Comparison of ENCODE assay signal across 10 mouse cellular contexts in the genomic region with DNA sequence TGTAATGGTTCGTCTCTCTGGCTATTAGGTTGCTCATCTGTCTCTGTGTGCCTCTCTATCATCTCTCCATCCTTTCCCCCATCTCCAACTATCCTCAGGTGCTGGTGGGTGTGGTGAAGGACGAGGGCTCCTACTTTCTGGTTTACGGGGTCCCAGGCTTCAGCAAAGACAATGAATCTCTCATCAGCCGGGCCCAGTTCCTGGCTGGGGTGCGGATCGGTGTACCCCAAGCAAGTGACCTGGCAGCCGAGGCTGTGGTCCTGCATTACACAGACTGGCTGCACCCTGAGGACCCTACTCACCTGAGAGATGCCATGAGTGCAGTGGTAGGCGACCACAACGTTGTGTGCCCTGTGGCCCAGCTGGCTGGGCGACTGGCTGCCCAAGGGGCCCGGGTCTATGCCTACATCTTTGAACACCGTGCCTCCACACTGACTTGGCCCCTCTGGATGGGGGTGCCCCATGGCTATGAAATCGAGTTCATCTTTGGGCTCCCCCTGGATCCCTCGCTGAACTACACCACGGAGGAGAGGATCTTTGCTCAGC. TPM values are rescaled to one million over a fixed set of nuclear protein-coding genes. Genes with fewer than 3 reads are reported as not detected.
A peak's percentile ranks its signal among the peaks of the same experiment; 100 is the strongest.
DNase-seq lines count a peak whose midpoint lies in the region; ATAC-seq lines count a peak whose summit lies in the region.
"Had no signal": no experiment of that assay in that cellular context is flagged by ENCODE, and none has a peak within 500 bp of the region (broad histone marks: within the 10 kb centered on the region; RNA-seq: fewer than 3 reads in every experiment).

No protein-coding gene starts in this region.

- intact Hi-C loops in heart, postnatal 25 days (cut with DNase I): loop anchor here (2.0 to 5.0 kb wide), 2 partner anchors 89 to 211 kb away; partner anchors contain the start of gene Pop7

- no peak for ATAC-seq in cerebellum, adult (ENCODE audit: insufficient number of reproducible peaks, low FRiP score, low TSS enrichment)
- ATAC-seq in heart, embryonic 13.5 days (ENCODE audit: extremely low read depth, insufficient number of reproducible peaks, low FRiP score, low TSS enrichment): no peak
- ATAC-seq in midbrain, embryonic 16.5 days: no peak
- ATAC-seq in liver, embryonic 16.5 days (ENCODE audit: low read depth): no peak
- ATAC-seq in inflammation-experienced regulatory T-cells, adult 6 months: no peak

- 74% methylated on average over 15 of the region's 15 CpGs for WGBS in heart, embryonic 13.5 days
- 85% methylated on average over 15 of the region's 15 CpGs for WGBS in midbrain, embryonic 10.5 days
- 78% methylated on average over 15 of the region's 15 CpGs for WGBS in midbrain, embryonic 16.5 days
- 66% methylated on average over 15 of the region's 15 CpGs for WGBS in liver, embryonic 16.5 days (ENCODE audit: insufficient replicate concordance)

- no peak overlapping the region for H3K27ac ChIP-seq in heart, embryonic 13.5 days (replicated peaks)
- no peak overlapping the region for H3K27ac ChIP-seq in midbrain, embryonic 10.5 days (replicated peaks)
- no peak overlapping the region for H3K27ac ChIP-seq in midbrain, embryonic 16.5 days (ENCODE audit: low read length)
- H3K27ac ChIP-seq in liver, embryonic 16.5 days (ENCODE audit: low read length): peak overlapping the region; percentile 100
- H3K27ac ChIP-seq: neural tube, embryonic 12.5 days had no signal

- peaks cover 66% of the 10 kb centered on the region for H3K4me1 ChIP-seq in heart, embryonic 13.5 days
- H3K4me1 ChIP-seq in midbrain, embryonic 10.5 days: peaks cover 81% of the 10 kb centered on the region
- peaks cover 27% of the 10 kb centered on the region for H3K4me1 ChIP-seq in midbrain, embryonic 16.5 days (ENCODE audit: control insufficient read depth, insufficient read depth, low read length)
- peaks cover 75% of the 10 kb centered on the region for H3K4me1 ChIP-seq in liver, embryonic 16.5 days (ENCODE audit: control insufficient read depth, low read depth, low read length)

- H3K36me3 ChIP-seq in heart, embryonic 13.5 days: peaks cover 15% of the 10 kb centered on the region
- H3K36me3 ChIP-seq in midbrain, embryonic 10.5 days: peaks cover 17% of the 10 kb centered on the region
- H3K36me3 ChIP-seq in midbrain, embryonic 16.5 days (ENCODE audit: control insufficient read depth, insufficient read depth, low read length): peaks cover 5% of the 10 kb centered on the region
- peaks cover 16% of the 10 kb centered on the region for H3K36me3 ChIP-seq in liver, embryonic 16.5 days (ENCODE audit: control insufficient read depth, insufficient read depth)

- peaks cover 55% of the 10 kb centered on the region for H3K27me3 ChIP-seq in heart, embryonic 13.5 days (replicated peaks)
- H3K27me3 ChIP-seq in midbrain, embryonic 10.5 days (ENCODE audit: low read depth, poor library complexity, severe bottlenecking): peaks cover 63% of the 10 kb centered on the region
- H3K27me3 ChIP-seq in midbrain, embryonic 16.5 days (ENCODE audit: control insufficient read depth, insufficient read depth, low read depth, low read length): 0 out of 2 replicates have a peak, but pooled peaks cover 4% of the 10 kb centered on the region
- peaks cover 26% of the 10 kb centered on the region for H3K27me3 ChIP-seq in liver, embryonic 16.5 days (ENCODE audit: control insufficient read depth, insufficient read depth, low read depth, low read length)

- DNase-seq in cerebellum, adult 8-10 months: peak; percentile 28
- no peak for DNase-seq in heart, postnatal 25 days (ENCODE audit: low spot score)
- DNase-seq in midbrain, embryonic 10.5 days (ENCODE audit: low spot score): no peak
- DNase-seq: adrenal gland, adult 8-10 months had no signal

- H3K9me3 ChIP-seq in heart, embryonic 13.5 days: no peaks in the 10 kb centered on the region
- H3K9me3 ChIP-seq in midbrain, embryonic 10.5 days (replicated peaks): no peaks in the 10 kb centered on the region
- no peaks in the 10 kb centered on the region for H3K9me3 ChIP-seq in midbrain, embryonic 16.5 days (replicated peaks; ENCODE audit: control insufficient read depth, low read length, poor library complexity, severe bottlenecking)
- H3K9me3 ChIP-seq in liver, embryonic 16.5 days (replicated peaks; ENCODE audit: control insufficient read depth, low read length): no peaks in the 10 kb centered on the region
- H3K9me3 ChIP-seq: neural tube, embryonic 12.5 days had no signal

- peak overlapping the region; percentile 100 for H3K4me2 ChIP-seq in heart, embryonic 13.5 days
- H3K4me2 ChIP-seq in midbrain, embryonic 16.5 days (ENCODE audit: low read length): no peak overlapping the region
- peak overlapping the region; percentile 100 for H3K4me2 ChIP-seq in liver, embryonic 16.5 days (ENCODE audit: low read depth, low read length)

- no peak overlapping the region for H3K9ac ChIP-seq in heart, embryonic 13.5 days
- no peak overlapping the region for H3K9ac ChIP-seq in midbrain, embryonic 16.5 days (ENCODE audit: low read depth, low read length)
- peak overlapping the region; percentile 80 for H3K9ac ChIP-seq in liver, embryonic 16.5 days (ENCODE audit: low read depth, low read length)

- peak overlapping the region; percentile 17; the same call in 1 of the 2 replicates for H3K4me3 ChIP-seq in heart, embryonic 13.5 days
- peak overlapping the region; percentile 23; the same call in 1 of the 2 replicates for H3K4me3 ChIP-seq in midbrain, embryonic 10.5 days
- no peak overlapping the region for H3K4me3 ChIP-seq in midbrain, embryonic 16.5 days (ENCODE audit: low read depth, low read length)
- H3K4me3 ChIP-seq in liver, embryonic 16.5 days (ENCODE audit: low read depth, low read length): peak overlapping the region; percentile 79
- H3K4me3 ChIP-seq: neural tube, embryonic 12.5 days had no signal

RNA-seq across cellular contexts. Expression of gene Ufsp1, which starts 3.0 kb away (rescaled TPM):
- polyA plus RNA-seq in heart, embryonic 13.5 days (2015; fragmentation: Nextera tagmentation; extraction: Ambion mirVana): 8.1 and 8.8 TPM in 2 replicates
- total RNA-seq in heart, postnatal 25 days (2021): 1 to 10 TPM; 8.3 to 8.7 TPM
- 9.6 and 11.0 TPM in 2 replicates for polyA plus RNA-seq in midbrain, embryonic 10.5 days (2016; fragmentation: Nextera tagmentation; extraction: Ambion mirVana)
- polyA plus RNA-seq in midbrain, embryonic 16.5 days (2015; fragmentation: Nextera tagmentation; extraction: Ambion mirVana): 18.4 and 20.9 TPM in 2 replicates
- 7.0 and 7.8 TPM in 2 replicates for polyA plus RNA-seq in liver, embryonic 16.5 days (2015; fragmentation: Nextera tagmentation; extraction: Ambion mirVana)
- 1 to 10 TPM in 2 of 3 experiments, under 1 TPM in 1; 0.32 to 2.0 (median 1.5) TPM for polyA plus RNA-seq in inflammation-experienced regulatory T-cells, adult 6 months (2017; shearing (Covaris generic))

RNA-seq across cellular contexts. Expression of gene Ache, which starts 4.1 kb away (rescaled TPM):
- polyA plus RNA-seq in heart, embryonic 13.5 days (2015; fragmentation: Nextera tagmentation; extraction: Ambion mirVana): 12.7 and 14.8 TPM in 2 replicates
- total RNA-seq in heart, postnatal 25 days (2021): 1 to 10 TPM; 1.4 to 2.2 TPM
- polyA plus RNA-seq in midbrain, embryonic 10.5 days (2016; fragmentation: Nextera tagmentation; extraction: Ambion mirVana): 3.4 and 4.8 TPM in 2 replicates
- polyA plus RNA-seq in midbrain, embryonic 16.5 days (2015; fragmentation: Nextera tagmentation; extraction: Ambion mirVana): 46.5 and 65.9 TPM in 2 replicates
- 14.4 and 18.6 TPM in 2 replicates for polyA plus RNA-seq in liver, embryonic 16.5 days (2015; fragmentation: Nextera tagmentation; extraction: Ambion mirVana)
- not detected for polyA plus RNA-seq in inflammation-experienced regulatory T-cells, adult 6 months (2017; shearing (Covaris generic))

RNA-seq across cellular contexts. Expression of gene Srrt, which starts 16.0 kb away (rescaled TPM):
- polyA plus RNA-seq in heart, embryonic 13.5 days (2015; fragmentation: Nextera tagmentation; extraction: Ambion mirVana): 84.9 and 88.1 TPM in 2 replicates
- total RNA-seq in heart, postnatal 25 days (2021): 10 to 100 TPM; 67.1 to 67.7 TPM
- 190 and 192 TPM in 2 replicates for polyA plus RNA-seq in midbrain, embryonic 10.5 days (2016; fragmentation: Nextera tagmentation; extraction: Ambion mirVana)
- 97.2 and 103 TPM in 2 replicates for polyA plus RNA-seq in midbrain, embryonic 16.5 days (2015; fragmentation: Nextera tagmentation; extraction: Ambion mirVana)
- polyA plus RNA-seq in liver, embryonic 16.5 days (2015; fragmentation: Nextera tagmentation; extraction: Ambion mirVana): 68.0 and 69.7 TPM in 2 replicates
- 10 to 100 TPM; 58.1 to 76.1 (median 61.2) TPM for polyA plus RNA-seq in inflammation-experienced regulatory T-cells, adult 6 months (2017; shearing (Covaris generic))

RNA-seq across cellular contexts. Expression of gene Trip6, which starts 22.8 kb away (rescaled TPM):
- polyA plus RNA-seq in heart, embryonic 13.5 days (2015; fragmentation: Nextera tagmentation; extraction: Ambion mirVana): 44.7 and 47.3 TPM in 2 replicates
- 10 to 100 TPM; 10.8 to 13.3 TPM for total RNA-seq in heart, postnatal 25 days (2021)
- polyA plus RNA-seq in midbrain, embryonic 10.5 days (2016; fragmentation: Nextera tagmentation; extraction: Ambion mirVana): 61.0 and 61.1 TPM in 2 replicates
- 13.1 TPM in 2 replicates for polyA plus RNA-seq in midbrain, embryonic 16.5 days (2015; fragmentation: Nextera tagmentation; extraction: Ambion mirVana)
- polyA plus RNA-seq in liver, embryonic 16.5 days (2015; fragmentation: Nextera tagmentation; extraction: Ambion mirVana): 9.3 and 9.6 TPM in 2 replicates
- polyA plus RNA-seq in inflammation-experienced regulatory T-cells, adult 6 months (2017; shearing (Covaris generic)): 1 to 10 TPM; 1.4 to 1.7 (median 1.6) TPM

RNA-seq across cellular contexts. Expression of gene Slc12a9, which starts 41.9 kb away (rescaled TPM):
- polyA plus RNA-seq in heart, embryonic 13.5 days (2015; fragmentation: Nextera tagmentation; extraction: Ambion mirVana): 8.1 and 8.7 TPM in 2 replicates
- total RNA-seq in heart, postnatal 25 days (2021): 1 to 10 TPM; 2.7 to 3.0 TPM
- polyA plus RNA-seq in midbrain, embryonic 10.5 days (2016; fragmentation: Nextera tagmentation; extraction: Ambion mirVana): 12.0 and 14.3 TPM in 2 replicates
- 26.8 and 27.3 TPM in 2 replicates for polyA plus RNA-seq in midbrain, embryonic 16.5 days (2015; fragmentation: Nextera tagmentation; extraction: Ambion mirVana)
- polyA plus RNA-seq in liver, embryonic 16.5 days (2015; fragmentation: Nextera tagmentation; extraction: Ambion mirVana): 2.8 and 3.0 TPM in 2 replicates
- polyA plus RNA-seq in inflammation-experienced regulatory T-cells, adult 6 months (2017; shearing (Covaris generic)): 10 to 100 TPM in 2 of 3 experiments, 1 to 10 TPM in 1; 6.0 to 15.2 (median 11.0) TPM
